Mouse (Mus musculus): ENCODE results near the gene Galnt2. TPM values are rescaled to one million over a fixed set of nuclear protein-coding genes. Genes with fewer than 3 reads are reported as not detected.

Gene Galnt2
- total and polyA plus RNA-seq, 2 experiments from 2014 or later: 30.3 to 35.4 TPM

GRCm38 (mm10) chr8:124270904-124271303, 39.7 kb downstream of the Galnt2 start:
- ATAC-seq (ENCODE audit: insufficient read depth, low read depth) (no peak), DNase-seq (ENCODE audit: low spot score) (no peak)
- Histone ChIP-seq H3K9me3 (replicated peaks; ENCODE audit: control insufficient read depth, low read length) (no peaks in the 10 kb centered on the region), H3K27ac (ENCODE audit: low read depth) (peak overlapping the region; percentile 25; the same call in 1 of the 2 replicates), H3K27me3 (ENCODE audit: control insufficient read depth, insufficient read depth, low read length) (no peaks in the 10 kb centered on the region), H3K9ac (replicated peaks; ENCODE audit: low read depth, low read length) (no peak overlapping the region), H3K36me3 (replicated peaks; ENCODE audit: control insufficient read depth, insufficient read depth, low read length) (no peaks in the 10 kb centered on the region), H3K4me2 (ENCODE audit: low read depth, low read length) (no peak overlapping the region), H3K4me3 (ENCODE audit: low read depth, low read length) (no peak overlapping the region), H3K4me1 (ENCODE audit: control insufficient read depth, insufficient read depth) (peaks cover 24% of the 10 kb centered on the region)
- TF ChIP-seq CTCF (IDR thresholded peaks at IDR 0.05; ENCODE audit: low read depth) (no peak), EP300 (IDR thresholded peaks at IDR 0.05; ENCODE audit: low read depth) (no peak)
- 72% methylated on average over 11 of the region's 11 CpGs for WGBS

- H3K4me2 ChIP-seq (ENCODE audit: low read depth, low read length): no peak overlapping the region
- peaks cover 24% of the 10 kb centered on the region for H3K4me1 ChIP-seq (ENCODE audit: control insufficient read depth, insufficient read depth)
- TF ChIP-seq CTCF (IDR thresholded peaks at IDR 0.05; ENCODE audit: low read depth): no peak
- no peak for TF ChIP-seq EP300 (IDR thresholded peaks at IDR 0.05; ENCODE audit: low read depth)
- no peak overlapping the region for H3K27ac ChIP-seq (ENCODE audit: low read depth)
- ATAC-seq (ENCODE audit: insufficient read depth, low read depth): no peak
- H3K9ac ChIP-seq (replicated peaks; ENCODE audit: low read depth, low read length): no peak overlapping the region
- WGBS: 84% methylated on average over 12 of the region's 12 CpGs
- no peaks in the 10 kb centered on the region for H3K9me3 ChIP-seq (replicated peaks; ENCODE audit: control insufficient read depth, low read length)
- no peaks in the 10 kb centered on the region for H3K36me3 ChIP-seq (replicated peaks; ENCODE audit: control insufficient read depth, insufficient read depth, low read length)
- H3K27me3 ChIP-seq (ENCODE audit: control insufficient read depth, insufficient read depth, low read length): no peaks in the 10 kb centered on the region
- no peak overlapping the region for H3K4me3 ChIP-seq (ENCODE audit: low read depth, low read length)
- DNase-seq (ENCODE audit: low spot score): no peak
Observed at GRCm38 (mm10) chr8:124271518-124271917, 40.3 kb downstream of the Galnt2 start.

GRCm38 (mm10) chr8:124272792-124273191, 41.6 kb downstream of the Galnt2 start:
- WGBS: 65% methylated on average over 3 of the region's 3 CpGs
- Histone ChIP-seq H3K4me1 (ENCODE audit: control insufficient read depth, insufficient read depth) (peaks cover 24% of the 10 kb centered on the region), H3K4me3 (ENCODE audit: low read depth, low read length) (no peak overlapping the region), H3K9me3 (replicated peaks; ENCODE audit: control insufficient read depth, low read length) (no peaks in the 10 kb centered on the region), H3K36me3 (replicated peaks; ENCODE audit: control insufficient read depth, insufficient read depth, low read length) (no peaks in the 10 kb centered on the region), H3K9ac (replicated peaks; ENCODE audit: low read depth, low read length) (no peak overlapping the region), H3K27me3 (ENCODE audit: control insufficient read depth, insufficient read depth, low read length) (no peaks in the 10 kb centered on the region), H3K4me2 (ENCODE audit: low read depth, low read length) (no peak overlapping the region), H3K27ac (ENCODE audit: low read depth) (peak overlapping the region; percentile 7; the same call in 1 of the 2 replicates)
- TF ChIP-seq CTCF (IDR thresholded peaks at IDR 0.05; ENCODE audit: low read depth) (no peak), EP300 (IDR thresholded peaks at IDR 0.05; ENCODE audit: low read depth) (no peak)
- DNase-seq (ENCODE audit: low spot score): no peak
- ATAC-seq (ENCODE audit: insufficient read depth, low read depth): no peak

- WGBS: 70% methylated on average over 8 of the region's 8 CpGs
- H3K4me1 ChIP-seq (ENCODE audit: control insufficient read depth, insufficient read depth): peaks cover 34% of the 10 kb centered on the region
- H3K27ac ChIP-seq (ENCODE audit: low read depth): peak overlapping the region; percentile 7; the same call in 1 of the 2 replicates
- no peak for DNase-seq (ENCODE audit: low spot score)
- H3K36me3 ChIP-seq (replicated peaks; ENCODE audit: control insufficient read depth, insufficient read depth, low read length): no peaks in the 10 kb centered on the region
- no peak overlapping the region for H3K4me3 ChIP-seq (ENCODE audit: low read depth, low read length)
- no peaks in the 10 kb centered on the region for H3K9me3 ChIP-seq (replicated peaks; ENCODE audit: control insufficient read depth, low read length)
- ATAC-seq (ENCODE audit: insufficient read depth, low read depth): no peak
- H3K4me2 ChIP-seq (ENCODE audit: low read depth, low read length): no peak overlapping the region
- no peaks in the 10 kb centered on the region for H3K27me3 ChIP-seq (ENCODE audit: control insufficient read depth, insufficient read depth, low read length)
- no peak for TF ChIP-seq CTCF (IDR thresholded peaks at IDR 0.05; ENCODE audit: low read depth)
- no peak for TF ChIP-seq EP300 (IDR thresholded peaks at IDR 0.05; ENCODE audit: low read depth)
- H3K9ac ChIP-seq (replicated peaks; ENCODE audit: low read depth, low read length): no peak overlapping the region
Observed at GRCm38 (mm10) chr8:124273606-124274218, 42.5 kb downstream of the Galnt2 start.

- Histone ChIP-seq H3K36me3 (replicated peaks; ENCODE audit: control insufficient read depth, insufficient read depth, low read length) (no peaks in the 10 kb centered on the region), H3K9me3 (replicated peaks; ENCODE audit: control insufficient read depth, low read length) (no peaks in the 10 kb centered on the region), H3K27me3 (ENCODE audit: control insufficient read depth, insufficient read depth, low read length) (no peaks in the 10 kb centered on the region), H3K27ac (ENCODE audit: low read depth) (no peak overlapping the region; the same call in 1 of the 2 replicates), H3K4me1 (ENCODE audit: control insufficient read depth, insufficient read depth) (peaks cover 34% of the 10 kb centered on the region), H3K9ac (replicated peaks; ENCODE audit: low read depth, low read length) (no peak overlapping the region), H3K4me3 (ENCODE audit: low read depth, low read length) (no peak overlapping the region), H3K4me2 (ENCODE audit: low read depth, low read length) (no peak overlapping the region)
- 85% methylated on average over 10 of the region's 10 CpGs for WGBS
- DNase-seq (ENCODE audit: low spot score) (no peak), ATAC-seq (ENCODE audit: insufficient read depth, low read depth) (no peak)
- TF ChIP-seq CTCF (IDR thresholded peaks at IDR 0.05; ENCODE audit: low read depth) (no peak), EP300 (IDR thresholded peaks at IDR 0.05; ENCODE audit: low read depth) (no peak)
Observed at GRCm38 (mm10) chr8:124274441-124275120, 43.4 kb downstream of the Galnt2 start.

All from heart, postnatal 0 days (tissue).